ENCODE assay signal across 8 mouse cellular contexts in the genomic region with DNA sequence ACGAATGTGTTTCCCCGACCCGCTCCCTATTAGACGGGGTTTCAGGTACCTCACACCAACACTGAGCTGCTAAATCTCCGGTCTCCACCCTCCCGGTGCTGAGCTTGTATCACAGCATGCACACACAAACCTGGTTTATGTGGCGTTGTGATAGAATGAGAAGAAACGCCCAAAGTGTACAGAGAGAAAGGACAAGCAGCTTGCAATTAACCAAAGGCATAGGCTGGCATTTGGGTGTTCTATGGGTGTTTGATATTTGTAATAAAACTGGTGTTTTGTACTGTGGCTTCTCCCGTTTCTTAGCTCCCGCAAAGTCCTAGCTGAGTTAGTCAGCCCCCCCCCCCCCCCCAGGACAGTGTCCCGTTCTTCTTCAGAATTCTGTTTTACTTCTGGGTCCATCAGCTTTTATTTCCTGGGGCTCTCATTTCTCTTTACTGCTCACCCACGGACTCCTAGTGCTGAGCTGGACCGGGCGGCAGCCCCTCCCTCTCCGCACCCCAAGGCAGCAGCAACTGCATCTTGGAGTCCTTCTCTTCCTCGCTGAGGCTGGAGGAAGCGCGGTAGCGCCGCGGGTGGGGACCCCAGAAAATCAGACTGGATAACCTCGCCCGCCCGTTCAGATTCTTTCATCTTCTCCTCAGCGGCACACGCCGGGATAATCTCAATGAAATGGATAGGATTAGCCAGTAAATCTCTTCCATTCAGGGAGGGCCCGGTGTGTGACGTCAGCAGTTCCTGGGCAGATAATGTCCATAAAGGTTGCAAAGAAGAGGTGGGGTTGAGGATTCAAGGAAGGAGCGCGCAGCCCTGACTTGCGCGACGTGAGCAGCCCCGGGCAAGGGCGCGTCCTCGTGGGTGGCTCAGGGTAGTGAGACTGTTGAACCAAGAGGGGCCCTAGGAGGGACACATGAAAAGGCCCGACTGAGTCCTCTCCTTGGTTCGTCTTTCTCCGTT. TPM values are rescaled to one million over a fixed set of nuclear protein-coding genes. Genes with fewer than 3 reads are reported as not detected.
DNase-seq lines count a peak whose midpoint lies in the region; ATAC-seq and TF ChIP-seq lines count a peak whose summit lies in the region.

Gene Psmb8, plus strand, starts transcription at position 781 of the 954 bp plus-strand sequence.

- in situ Hi-C loops in CH12.LX (cut with MboI; ENCODE audit: low pct_ligation_motif_present, low pct_unique_long_range_greater_than_20kb, low sequenced_read_pairs): no loop called here

- DNase-seq in CH12.LX (ENCODE audit: extremely low read depth): peak; percentile 96
- peak; percentile 79 for DNase-seq in heart, postnatal 0 days (ENCODE audit: low spot score)
- DNase-seq in kidney, postnatal 36 days: peak; percentile 95 to 96
- peak in 2 of 3 experiments; percentile 48 to 55 for DNase-seq in liver, embryonic 14.5 days (ENCODE audit: low read depth in 3 of 3, low spot score in 3 of 3)
- DNase-seq in neural tube, embryonic 10.5 days (ENCODE audit: extremely low spot score, low spot score): peak; percentile 80

- H3K27me3 ChIP-seq in CH12.LX (replicated peaks): no peaks in the 10 kb centered on the region
- H3K27me3 ChIP-seq in forebrain, embryonic 13.5 days: peaks cover 90% of the 10 kb centered on the region
- peaks cover 62% of the 10 kb centered on the region for H3K27me3 ChIP-seq in heart, postnatal 0 days (ENCODE audit: control insufficient read depth, insufficient read depth, low read length)
- peaks cover 34% of the 10 kb centered on the region for H3K27me3 ChIP-seq in liver, embryonic 14.5 days (ENCODE audit: control insufficient read depth, insufficient read depth, low read length)
- peaks cover 42% of the 10 kb centered on the region for H3K27me3 ChIP-seq in stomach, embryonic 15.5 days (replicated peaks)

- no peak; the same call in 1 of the 2 replicates for TF ChIP-seq RAD21 in CH12.LX (IDR thresholded peaks at IDR 0.05; ENCODE audit: low read depth, low read length)

- peak within 1 kb of the TSS; percentile 100 for H3K9ac ChIP-seq in CH12.LX (ENCODE audit: insufficient read depth, low read depth)
- peak within 1 kb of the TSS; percentile 60 for H3K9ac ChIP-seq in forebrain, embryonic 13.5 days
- peak within 1 kb of the TSS; percentile 55 for H3K9ac ChIP-seq in heart, postnatal 0 days (replicated peaks; ENCODE audit: low read depth, low read length)
- H3K9ac ChIP-seq in liver, embryonic 14.5 days (replicated peaks): 0 out of 2 replicates have a peak within 1 kb of the TSS, but pooled peaks have one; percentile 18
- peak within 1 kb of the TSS; percentile 17 for H3K9ac ChIP-seq in stomach, embryonic 15.5 days

- dilution Hi-C loops in CH12.LX (cut with MboI; ENCODE audit: extremely low pct_ligation_motif_present, extremely low pct_unique_long_range_greater_than_20kb, low sequenced_read_pairs): no loop called here

- no peak for TF ChIP-seq EP300 in CH12.LX (IDR thresholded peaks at IDR 0.05; ENCODE audit: low read length)
- no peak for TF ChIP-seq EP300 in heart, postnatal 0 days (IDR thresholded peaks at IDR 0.05; ENCODE audit: low read depth)
- TF ChIP-seq EP300 in liver, embryonic 14.5 days (IDR thresholded peaks at IDR 0.05; ENCODE audit: low read depth): no peak

- peaks cover 59% of the 10 kb centered on the region for H3K79me2 ChIP-seq in CH12.LX (replicated peaks; ENCODE audit: control insufficient read depth, extremely low read depth, insufficient read depth, poor library complexity, severe bottlenecking)

- no peak; a peak in 1 of 4 replicates for TF ChIP-seq CTCF in CH12.LX (conservative IDR thresholded peaks at IDR 0.05 in 1 of 2, IDR thresholded peaks at IDR 0.05 in 1 of 2; ENCODE audit: low read depth in 2 of 2, low read length in 2 of 2)
- TF ChIP-seq CTCF in heart, postnatal 0 days (IDR thresholded peaks at IDR 0.05; ENCODE audit: low read depth): no peak
- no peak for TF ChIP-seq CTCF in liver, embryonic 14.5 days (IDR thresholded peaks at IDR 0.05; ENCODE audit: low read depth)

- peaks cover 27 to 63% of the 10 kb centered on the region in 2 experiments for H3K4me1 ChIP-seq in CH12.LX (ENCODE audit: control insufficient read depth in 1 of 2, insufficient read depth in 2 of 2)
- peaks cover 17% of the 10 kb centered on the region for H3K4me1 ChIP-seq in forebrain, embryonic 13.5 days
- no peaks in the 10 kb centered on the region for H3K4me1 ChIP-seq in heart, postnatal 0 days (ENCODE audit: control insufficient read depth, insufficient read depth)
- H3K4me1 ChIP-seq in liver, embryonic 14.5 days (replicated peaks; ENCODE audit: control insufficient read depth in 2 of 2, insufficient read depth in 2 of 2, low read length in 1 of 2): no peaks in the 10 kb centered on the region
- H3K4me1 ChIP-seq in stomach, embryonic 15.5 days: peaks cover 10% of the 10 kb centered on the region

- no peaks in the 10 kb centered on the region for H3K9me3 ChIP-seq in CH12.LX (replicated peaks; ENCODE audit: low read length)
- H3K9me3 ChIP-seq in forebrain, embryonic 13.5 days (replicated peaks): no peaks in the 10 kb centered on the region
- H3K9me3 ChIP-seq in heart, postnatal 0 days (replicated peaks; ENCODE audit: control insufficient read depth, low read length): no peaks in the 10 kb centered on the region
- H3K9me3 ChIP-seq in liver, embryonic 14.5 days (ENCODE audit: control insufficient read depth, low read length): no peaks in the 10 kb centered on the region
- no peaks in the 10 kb centered on the region for H3K9me3 ChIP-seq in stomach, embryonic 15.5 days

- peak within 1 kb of the TSS; percentile 93 for H3K27ac ChIP-seq in CH12.LX (ENCODE audit: insufficient read depth, low read depth)
- no peak within 1 kb of the TSS for H3K27ac ChIP-seq in forebrain, embryonic 13.5 days
- H3K27ac ChIP-seq in heart, postnatal 0 days (ENCODE audit: low read depth): peak within 1 kb of the TSS; percentile 13; the same call in 1 of the 2 replicates
- H3K27ac ChIP-seq in liver, embryonic 14.5 days: no peak within 1 kb of the TSS
- H3K27ac ChIP-seq in stomach, embryonic 15.5 days: no peak within 1 kb of the TSS

- peaks cover 58 to 74% of the 10 kb centered on the region in 2 experiments for H3K36me3 ChIP-seq in CH12.LX (replicated peaks in 1 of 2; ENCODE audit: control insufficient read depth in 1 of 2, insufficient read depth in 1 of 2, low read length in 1 of 2)
- H3K36me3 ChIP-seq in forebrain, embryonic 13.5 days (ENCODE audit: poor library complexity, severe bottlenecking): no peaks in the 10 kb centered on the region
- no peaks in the 10 kb centered on the region for H3K36me3 ChIP-seq in heart, postnatal 0 days (replicated peaks; ENCODE audit: control insufficient read depth, insufficient read depth, low read length)
- no peaks in the 10 kb centered on the region for H3K36me3 ChIP-seq in liver, embryonic 14.5 days (replicated peaks; ENCODE audit: control insufficient read depth, insufficient read depth, low read depth)
- no peaks in the 10 kb centered on the region for H3K36me3 ChIP-seq in stomach, embryonic 15.5 days

- ATAC-seq in cerebellum, adult (ENCODE audit: insufficient number of reproducible peaks, low FRiP score, low TSS enrichment): peak; percentile 49; the same call in 1 of the 2 replicates
- peak; percentile 84 for ATAC-seq in forebrain, embryonic 13.5 days
- ATAC-seq in heart, postnatal 0 days (ENCODE audit: insufficient read depth, low read depth): peak; percentile 90
- no peak for ATAC-seq in liver, embryonic 14.5 days (ENCODE audit: insufficient read depth)
- ATAC-seq in stomach, embryonic 15.5 days (ENCODE audit: insufficient read depth, low FRiP score, low read depth): peak; percentile 84

- peak within 1 kb of the TSS; percentile 85 to 99 (median 93) for H3K4me3 ChIP-seq in CH12.LX (replicated peaks in 1 of 3; ENCODE audit: low read depth in 2 of 3, low read length in 2 of 3, poor library complexity in 1 of 3)
- peak within 1 kb of the TSS; percentile 39 for H3K4me3 ChIP-seq in forebrain, embryonic 13.5 days
- H3K4me3 ChIP-seq in heart, postnatal 0 days (ENCODE audit: low read depth, low read length): peak within 1 kb of the TSS; percentile 63
- peak within 1 kb of the TSS; percentile 28 to 52 for H3K4me3 ChIP-seq in liver, embryonic 14.5 days (ENCODE audit: insufficient read depth in 1 of 2, low read depth in 2 of 2, low read length in 2 of 2)
- peak within 1 kb of the TSS; percentile 49 for H3K4me3 ChIP-seq in stomach, embryonic 15.5 days (replicated peaks)

- WGBS in forebrain, embryonic 13.5 days: 5% methylated on average over 41 of the region's 41 CpGs
- WGBS in heart, postnatal 0 days: 7% methylated on average over 41 of the region's 41 CpGs
- 3% methylated on average over 41 of the region's 41 CpGs for WGBS in liver, embryonic 14.5 days (ENCODE audit: insufficient replicate concordance)
- 7% methylated on average over 41 of the region's 41 CpGs for WGBS in stomach, embryonic 15.5 days

- H3K4me2 ChIP-seq in CH12.LX (ENCODE audit: insufficient read depth, low read depth, poor library complexity, severe bottlenecking): peak within 1 kb of the TSS; percentile 89
- H3K4me2 ChIP-seq in forebrain, embryonic 13.5 days: peak within 1 kb of the TSS; percentile 63
- H3K4me2 ChIP-seq in heart, postnatal 0 days (ENCODE audit: low read depth, low read length): peak within 1 kb of the TSS; percentile 74
- H3K4me2 ChIP-seq in liver, embryonic 14.5 days (ENCODE audit: low read depth): peak within 1 kb of the TSS; percentile 60
- peak within 1 kb of the TSS; percentile 78 for H3K4me2 ChIP-seq in stomach, embryonic 15.5 days

- peak; percentile 54 for TF ChIP-seq POLR2A in CH12.LX (IDR thresholded peaks at IDR 0.05; ENCODE audit: low read depth, low read length)

TF ChIP-seq in CH12.LX, 34 proteins besides CTCF, POLR2A, EP300 and RAD21 (continues in another document):
- TF ChIP-seq ZC3H11A (IDR thresholded peaks at IDR 0.05; ENCODE audit: low read depth, low read length) (no peak), GABPA (IDR thresholded peaks at IDR 0.05; ENCODE audit: insufficient replicate concordance, low read depth, low read length) (no peak), USF2 (conservative IDR thresholded peaks at IDR 0.05; ENCODE audit: low read depth, low read length) (no peak; the same call in 1 of the 2 replicates), IRF4 (IDR thresholded peaks at IDR 0.05; ENCODE audit: low read depth, low read length) (peak; percentile 40), SIN3A (IDR thresholded peaks at IDR 0.05; ENCODE audit: low read length) (no peak), CHD2 (IDR thresholded peaks at IDR 0.05; ENCODE audit: low read length) (peak; percentile 94)

RNA-seq across cellular contexts. Expression of gene Psmb8, which starts in this region (rescaled TPM):
- total RNA-seq in CH12.LX (2012; rRNA removed): 989 and 1,092 TPM in 2 replicates
- total RNA-seq in CH12.LX (2014; rRNA removed): 846 and 857 TPM in 2 replicates
- 652 and 654 TPM in 2 replicates for polyA plus RNA-seq in CH12.LX (2012; ENCODE audit: insufficient read length, low read depth)
- polyA plus RNA-seq in forebrain, embryonic 13.5 days (2015; fragmentation: Nextera tagmentation; extraction: Ambion mirVana): 0.65 and 1.6 TPM in 2 replicates
- 9.7 and 11.0 TPM in 2 replicates for total RNA-seq in heart, postnatal 0 days (2014; rRNA removed; ENCODE audit: low replicate concordance)
- polyA plus RNA-seq in heart, postnatal 0 days (2015; fragmentation: Nextera tagmentation; extraction: Ambion mirVana): 9.4 and 9.9 TPM in 2 replicates
- polyA plus RNA-seq in liver, embryonic 14.5 days (2012; rRNA removed): 9.5 and 11.8 TPM in 2 replicates
- polyA plus RNA-seq in liver, embryonic 14.5 days (2014; fragmentation: Nextera tagmentation; extraction: Ambion mirVana): 18.8 and 21.7 TPM in 2 replicates
- 12.1 and 14.6 TPM in 2 replicates for polyA plus RNA-seq in stomach, embryonic 15.5 days (2015; fragmentation: Nextera tagmentation; extraction: Ambion mirVana)

Comparison
In these comparisons a context has a peak if more than half of its experiments do, and no peak if none do; other contexts are left out.
1. RNA of gene Psmb8 (total RNA-seq): 846 to 1,092 TPM in CH12.LX; 9.7 to 11.0 TPM in heart, postnatal 0 days; every median in the first group is over 10 times any median in the second.
2. RNA of gene Psmb8 (polyA plus RNA-seq): 652 to 654 TPM in CH12.LX; 9.5 to 21.7 TPM in liver, embryonic 14.5 days, 12.1 to 14.6 TPM in stomach, embryonic 15.5 days, 9.4 to 9.9 TPM in heart, postnatal 0 days and 0.65 to 1.6 TPM in forebrain, embryonic 13.5 days; every median in the first group is over 10 times any median in the second.
3. H3K27ac ChIP-seq: peak in CH12.LX (single experiment) and heart, postnatal 0 days (single experiment); none in forebrain, embryonic 13.5 days (single experiment), liver, embryonic 14.5 days (single experiment) and stomach, embryonic 15.5 days (single experiment).
4. H3K4me3 ChIP-seq: peak in every context shown above with its lines; median percentile 93 in CH12.LX; 63 in heart, postnatal 0 days; 49 in stomach, embryonic 15.5 days; 40 in liver, embryonic 14.5 days; 39 in forebrain, embryonic 13.5 days.
5. H3K9ac ChIP-seq: peak in every context shown above with its lines; median percentile 100 in CH12.LX; 60 in forebrain, embryonic 13.5 days; 55 in heart, postnatal 0 days; 18 in liver, embryonic 14.5 days; 17 in stomach, embryonic 15.5 days.
6. Peak in every context shown above with its lines, with median percentiles within 50 percentile points of each other: DNase-seq and H3K4me2 ChIP-seq.